Mouse (Mus musculus): ENCODE measurements at regions not wholly inside any gene's neighbourhood (a gene's known extent, or its start where the extent isn't known, plus 50 kb on each side); places are given as distances from the start of the nearest gene placed in this dataset.

DNA sequence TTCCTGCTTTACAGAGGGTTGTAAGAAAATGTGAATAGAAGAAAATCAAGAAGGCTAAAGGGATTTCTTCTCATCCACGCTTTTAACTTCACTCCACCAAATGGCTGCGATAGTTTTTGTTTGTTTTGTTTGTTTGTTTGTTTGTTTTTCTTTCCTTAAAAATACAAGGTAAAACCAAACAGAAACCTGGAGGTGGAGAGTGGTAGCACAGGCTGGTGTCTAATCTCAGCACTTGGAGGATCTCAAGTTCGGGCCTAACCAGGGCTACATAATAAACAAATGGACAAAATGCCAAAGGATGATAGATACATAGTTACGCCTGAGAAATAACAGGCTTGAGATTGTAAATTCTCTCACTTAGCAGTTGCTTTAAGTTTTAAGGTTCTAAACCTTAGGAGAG, 50.8 kb upstream of the Mboat1 start:
- no peaks in the 10 kb centered on the region for H3K79me2 ChIP-seq (replicated peaks; ENCODE audit: control insufficient read depth, insufficient read depth, low read length)
- H3K4me1 ChIP-seq (ENCODE audit: control insufficient read depth, insufficient read depth, low read length), result no peaks in the 10 kb centered on the region
- H3K27me3 ChIP-seq (ENCODE audit: control insufficient read depth, insufficient read depth, low read length), result no peaks in the 10 kb centered on the region
- H3K4me3 ChIP-seq, result no peak overlapping the region
- no peak overlapping the region for H3K9ac ChIP-seq (ENCODE audit: low read depth, low read length)
- H3K27ac ChIP-seq, result peak overlapping the region; percentile 29; the same call in 1 of the 2 replicates
- TF ChIP-seq POLR2A (IDR thresholded peaks at IDR 0.05; ENCODE audit: insufficient read depth, low read depth, low read length) (no peak), CTCF (IDR thresholded peaks at IDR 0.05) (no peak), EP300 (IDR thresholded peaks at IDR 0.05; ENCODE audit: insufficient read depth, low read depth, low read length) (no peak)
- no peak for DNase-seq
- H3K36me3 ChIP-seq (ENCODE audit: control insufficient read depth, insufficient read depth, low read length), result no peaks in the 10 kb centered on the region
- intact Hi-C loops (cut with DNase I), result loop anchor here (2.0 kb wide), 2 partner anchors 99 to 229 kb away; partner anchors contain the start of gene E2f3
- 45% methylated on average over 4 of the region's 4 CpGs for WGBS

DNA sequence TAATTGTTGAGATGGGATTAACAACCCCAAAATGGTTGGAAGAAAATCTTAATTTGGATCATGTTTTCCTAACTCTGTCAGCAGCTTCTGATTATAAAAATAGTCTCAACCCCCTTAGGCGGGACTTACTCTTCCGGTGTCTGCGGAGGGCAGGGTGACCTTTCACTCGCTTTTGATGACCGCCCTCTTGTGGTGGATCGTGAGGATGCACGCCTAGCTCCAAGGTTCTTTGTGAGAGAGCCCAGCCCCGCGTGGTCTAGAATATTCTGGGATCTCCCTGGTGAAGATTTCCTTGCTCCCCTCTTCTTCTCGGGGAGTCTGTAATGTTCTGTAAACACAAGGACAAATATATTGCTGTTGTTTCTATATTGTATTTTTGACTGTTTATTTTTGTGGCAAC, 51.3 kb upstream of the Mboat1 start:
- Histone ChIP-seq H3K4me3 (peak overlapping the region; percentile 43), H3K79me2 (replicated peaks; ENCODE audit: control insufficient read depth, insufficient read depth, low read length) (no peaks in the 10 kb centered on the region), H3K4me1 (ENCODE audit: control insufficient read depth, insufficient read depth, low read length) (no peaks in the 10 kb centered on the region), H3K36me3 (ENCODE audit: control insufficient read depth, insufficient read depth, low read length) (no peaks in the 10 kb centered on the region), H3K9ac (ENCODE audit: low read depth, low read length) (no peak overlapping the region), H3K27ac (peak overlapping the region; percentile 43), H3K27me3 (ENCODE audit: control insufficient read depth, insufficient read depth, low read length) (no peaks in the 10 kb centered on the region)
- under 1% methylated on average over 10 of the region's 10 CpGs for WGBS
- DNase-seq, result peak; percentile 81 to 86
- intact Hi-C loops (cut with DNase I), result loop anchor here (2.0 kb wide), 2 partner anchors 98 to 228 kb away; partner anchors contain the start of gene E2f3
- TF ChIP-seq CTCF (IDR thresholded peaks at IDR 0.05), result peak; percentile 93
- no peak for TF ChIP-seq POLR2A (IDR thresholded peaks at IDR 0.05; ENCODE audit: insufficient read depth, low read depth, low read length)
- peak; percentile 72; the same call in 1 of the 2 replicates for TF ChIP-seq EP300 (IDR thresholded peaks at IDR 0.05; ENCODE audit: insufficient read depth, low read depth, low read length)

DNA sequence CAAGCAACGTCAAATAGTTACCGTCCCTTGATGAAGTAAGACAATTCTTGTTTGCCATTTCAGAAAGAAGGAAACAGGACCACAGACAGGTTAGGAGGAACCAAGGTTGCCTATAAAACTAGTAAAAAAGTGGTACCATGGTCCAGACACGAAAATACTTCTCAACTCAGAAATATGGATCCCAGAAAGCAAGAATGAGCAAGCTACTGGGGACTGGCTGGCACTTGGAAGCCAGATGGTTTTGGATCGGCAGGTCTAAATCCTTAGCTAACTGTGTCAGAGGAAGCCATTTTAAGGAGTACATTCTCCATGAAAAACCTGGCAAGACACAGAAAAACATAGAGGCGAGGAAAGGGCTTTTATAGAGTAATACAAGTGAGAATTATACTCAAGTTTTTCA, 51.9 kb upstream of the Mboat1 start:
- Histone ChIP-seq H3K79me2 (replicated peaks; ENCODE audit: control insufficient read depth, insufficient read depth, low read length) (no peaks in the 10 kb centered on the region), H3K27ac (no peak overlapping the region; the same call in 1 of the 2 replicates), H3K4me1 (ENCODE audit: control insufficient read depth, insufficient read depth, low read length) (no peaks in the 10 kb centered on the region), H3K36me3 (ENCODE audit: control insufficient read depth, insufficient read depth, low read length) (no peaks in the 10 kb centered on the region), H3K9ac (ENCODE audit: low read depth, low read length) (no peak overlapping the region), H3K27me3 (ENCODE audit: control insufficient read depth, insufficient read depth, low read length) (no peaks in the 10 kb centered on the region), H3K4me3 (no peak overlapping the region)
- no peak for DNase-seq
- 62% methylated on average over 5 of the region's 5 CpGs for WGBS
- TF ChIP-seq EP300 (IDR thresholded peaks at IDR 0.05; ENCODE audit: insufficient read depth, low read depth, low read length) (no peak), POLR2A (IDR thresholded peaks at IDR 0.05; ENCODE audit: insufficient read depth, low read depth, low read length) (no peak), CTCF (IDR thresholded peaks at IDR 0.05) (no peak)
- intact Hi-C loops (cut with DNase I), result loop anchor here (2.0 kb wide), 2 partner anchors 98 to 228 kb away; partner anchors contain the start of gene E2f3

DNA sequence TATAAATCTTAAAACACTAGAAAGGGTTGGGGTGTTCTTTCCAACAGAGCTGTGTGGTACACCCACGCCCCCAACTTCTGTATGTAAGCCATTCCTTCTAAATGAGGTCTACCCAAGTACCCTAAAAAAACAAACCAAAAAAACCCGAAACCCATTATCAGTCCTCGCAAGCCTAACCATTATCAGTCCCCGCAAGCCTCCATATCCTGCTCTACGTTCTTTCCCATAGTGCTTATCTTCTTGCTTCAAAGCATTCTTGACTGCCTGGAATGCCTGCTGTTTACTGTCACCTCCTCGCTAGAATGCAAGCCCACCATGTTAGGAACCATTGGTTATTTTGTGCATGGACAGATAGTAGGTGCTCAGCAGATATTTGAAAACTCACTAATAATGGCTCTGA, 52.3 kb upstream of the Mboat1 start:
- no peak overlapping the region for H3K27ac ChIP-seq
- H3K27me3 ChIP-seq (ENCODE audit: control insufficient read depth, insufficient read depth, low read length), result no peaks in the 10 kb centered on the region
- no peaks in the 10 kb centered on the region for H3K36me3 ChIP-seq (ENCODE audit: control insufficient read depth, insufficient read depth, low read length)
- no peak for TF ChIP-seq POLR2A (IDR thresholded peaks at IDR 0.05; ENCODE audit: insufficient read depth, low read depth, low read length)
- TF ChIP-seq EP300 (IDR thresholded peaks at IDR 0.05; ENCODE audit: insufficient read depth, low read depth, low read length), result no peak
- no peak for TF ChIP-seq CTCF (IDR thresholded peaks at IDR 0.05)
- DNase-seq, result no peak
- no peak overlapping the region for H3K4me3 ChIP-seq
- H3K4me1 ChIP-seq (ENCODE audit: control insufficient read depth, insufficient read depth, low read length), result no peaks in the 10 kb centered on the region
- 62% methylated on average over 6 of the region's 6 CpGs for WGBS
- H3K79me2 ChIP-seq (replicated peaks; ENCODE audit: control insufficient read depth, insufficient read depth, low read length), result no peaks in the 10 kb centered on the region
- no peak overlapping the region for H3K9ac ChIP-seq (ENCODE audit: low read depth, low read length)
- intact Hi-C loops (cut with DNase I), result loop anchor here (2.0 kb wide), 2 partner anchors 97 to 227 kb away; partner anchors contain the start of gene E2f3

DNA sequence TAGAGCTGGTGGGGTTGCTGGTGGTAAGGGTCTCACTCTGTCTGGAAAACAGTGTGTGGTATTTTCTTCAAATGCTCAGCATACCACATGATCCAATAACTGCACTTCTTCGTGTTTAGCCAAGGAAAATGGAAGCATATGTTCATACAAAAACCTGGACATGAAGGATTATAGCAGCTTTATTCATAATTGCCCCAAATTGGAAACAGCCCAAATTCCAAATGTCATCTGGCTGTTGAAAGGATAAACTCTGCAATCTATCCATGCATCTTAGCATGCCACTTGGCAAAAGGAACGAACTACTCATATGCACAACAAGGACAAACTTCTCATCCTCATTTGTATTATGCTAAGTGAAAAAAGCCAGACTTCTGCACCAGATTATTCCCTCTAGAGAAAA, 53.5 kb upstream of the Mboat1 start:
- DNase-seq, result no peak
- H3K4me1 ChIP-seq (ENCODE audit: control insufficient read depth, insufficient read depth, low read length), result no peaks in the 10 kb centered on the region
- no peak overlapping the region for H3K9ac ChIP-seq (ENCODE audit: low read depth, low read length)
- no peak for TF ChIP-seq CTCF (IDR thresholded peaks at IDR 0.05)
- no peak for TF ChIP-seq EP300 (IDR thresholded peaks at IDR 0.05; ENCODE audit: insufficient read depth, low read depth, low read length)
- no peak for TF ChIP-seq POLR2A (IDR thresholded peaks at IDR 0.05; ENCODE audit: insufficient read depth, low read depth, low read length)
- H3K4me3 ChIP-seq, result no peak overlapping the region
- no peaks in the 10 kb centered on the region for H3K79me2 ChIP-seq (replicated peaks; ENCODE audit: control insufficient read depth, insufficient read depth, low read length)
- intact Hi-C loops (cut with DNase I), result no loop called here
- H3K27ac ChIP-seq, result no peak overlapping the region
- H3K36me3 ChIP-seq (ENCODE audit: control insufficient read depth, insufficient read depth, low read length), result no peaks in the 10 kb centered on the region
- 94% methylated on average over 2 of the region's 2 CpGs for WGBS
- H3K27me3 ChIP-seq (ENCODE audit: control insufficient read depth, insufficient read depth, low read length), result no peaks in the 10 kb centered on the region

DNA sequence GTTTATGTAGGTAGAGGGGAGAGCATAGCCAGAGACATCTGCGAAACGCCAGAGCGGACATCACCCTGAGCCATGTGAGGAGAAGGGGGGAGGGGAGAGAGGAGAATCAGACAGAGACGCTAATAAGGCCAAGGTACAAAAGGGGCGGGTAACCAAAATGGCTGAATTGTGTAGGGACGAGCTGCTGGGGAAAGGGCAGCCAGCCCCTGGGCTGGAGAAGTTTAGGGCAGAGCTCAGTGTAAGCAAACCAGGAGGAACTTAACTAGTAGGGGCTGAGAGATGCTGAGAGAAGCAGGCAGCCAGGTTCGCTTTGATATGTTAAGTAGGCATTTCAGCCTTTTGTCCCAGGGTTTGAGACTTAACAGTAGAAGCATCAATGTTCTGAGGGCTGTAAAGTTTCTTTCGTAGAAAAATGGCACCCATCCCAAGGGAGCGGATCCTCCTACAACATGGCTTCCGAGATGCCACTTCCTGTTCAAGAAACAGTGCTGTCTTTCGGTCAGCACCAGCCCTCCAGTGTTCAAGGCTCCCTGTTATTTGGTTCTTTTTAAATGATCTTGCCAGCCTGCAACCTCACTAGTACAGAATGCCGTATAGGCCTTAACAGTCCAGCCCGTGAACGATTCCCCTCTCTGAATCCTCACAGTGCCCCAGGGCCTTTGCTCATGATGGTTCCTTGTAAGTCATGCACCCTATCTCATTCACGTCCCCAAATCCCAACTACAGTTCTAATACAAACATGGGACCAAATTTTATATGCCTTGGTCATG, 55.4 kb upstream of the Mboat1 start:
- intact Hi-C loops (cut with DNase I), result no loop called here
- TF ChIP-seq EP300 (IDR thresholded peaks at IDR 0.05; ENCODE audit: insufficient read depth, low read depth, low read length) (no peak), POLR2A (IDR thresholded peaks at IDR 0.05; ENCODE audit: insufficient read depth, low read depth, low read length) (no peak), CTCF (IDR thresholded peaks at IDR 0.05) (no peak)
- DNase-seq, result no peak
- H3K27me3 ChIP-seq (ENCODE audit: control insufficient read depth, insufficient read depth, low read length), result no peaks in the 10 kb centered on the region
- WGBS, result 81% methylated on average over 15 of the region's 15 CpGs
- H3K4me1 ChIP-seq (ENCODE audit: control insufficient read depth, insufficient read depth, low read length), result no peaks in the 10 kb centered on the region
- no peaks in the 10 kb centered on the region for H3K36me3 ChIP-seq (ENCODE audit: control insufficient read depth, insufficient read depth, low read length)
- H3K4me3 ChIP-seq, result no peak overlapping the region
- H3K79me2 ChIP-seq (replicated peaks; ENCODE audit: control insufficient read depth, insufficient read depth, low read length), result no peaks in the 10 kb centered on the region
- H3K27ac ChIP-seq, result no peak overlapping the region
- no peak overlapping the region for H3K9ac ChIP-seq (ENCODE audit: low read depth, low read length)
